Mouse (Mus musculus) forebrain, postnatal 0 days (tissue): ENCODE measurements at regions not wholly inside any gene's neighbourhood (a gene's known extent, or its start where the extent isn't known, plus 50 kb on each side); places are given as distances from the start of the nearest gene placed in this dataset.

Source experiments
- ATAC-seq: fragments of 200-750 bp; cut with Nextera tagmentation; 2 replicates; pipeline ENCODE4 v1.8.0; 2017; ENCODE audit warnings: mild to moderate bottlenecking, moderate library complexity
- DNase-seq: peaks from one replicate; pipeline ENCODE4 v3.0.0-alpha.2; 2015
- H3K27ac ChIP-seq: fragments of 300-500 bp; sonication (generic); 2 replicates; pipeline ENCODE4 v1.5.1; 2014; ENCODE audit warnings: low read depth, mild to moderate bottlenecking, antibody characterized with exemption, low read length, moderate library complexity, mixed read lengths
- H3K27me3 ChIP-seq: fragments of 300-500 bp; sonication (generic); 2 replicates; pipeline ENCODE4 v1.6.1; 2014; ENCODE audit warnings: mild to moderate bottlenecking, low read length, mixed read lengths; ENCODE audit not compliant: insufficient read depth
- H3K36me3 ChIP-seq: fragments of 300-500 bp; sonication (generic); 2 replicates; pipeline ENCODE4 v1.6.1; 2014; ENCODE audit warnings: mild to moderate bottlenecking, moderate library complexity; ENCODE audit not compliant: insufficient read depth
- H3K4me1 ChIP-seq: fragments of 300-500 bp; sonication (generic); 2 replicates; pipeline ENCODE4 v1.6.1; 2014; ENCODE audit warnings: antibody characterized with exemption; ENCODE audit not compliant: insufficient read depth
- H3K4me2 ChIP-seq: fragments of 300-500 bp; sonication (generic); 2 replicates; pipeline ENCODE4 v1.6.1; 2014; ENCODE audit warnings: low read depth, mild to moderate bottlenecking, moderate library complexity
- H3K4me3 ChIP-seq: fragments of 300-500 bp; sonication (generic); 2 replicates; pipeline ENCODE4 v1.5.1; 2014; ENCODE audit warnings: low read depth, low read length, mixed read lengths
- H3K9ac ChIP-seq: fragments of 300-500 bp; sonication (generic); 2 replicates; pipeline ENCODE4 v1.6.1; 2014; ENCODE audit warnings: mild to moderate bottlenecking
- H3K9me3 ChIP-seq: fragments of 300-500 bp; sonication (generic); 2 replicates; pipeline ENCODE4 v1.6.1; 2016; ENCODE audit warnings: low read length
- CTCF ChIP-seq: sonication (generic); IDR thresholded peaks from 2 replicates; pipeline ENCODE4 v1.5.1; 2016; ENCODE audit warnings: antibody characterized with exemption, control low read depth, low read depth
- WGBS: fragments of 180-500 bp; shearing (Covaris S2); extraction: QIAGEN DNeasy Blood & Tissue Kit; methylation state at CpG from one replicate; pipeline ENCODE4 v1.1.7; 2014; 5-methylcytosine and 5-hydroxymethylcytosine counted together

DNA sequence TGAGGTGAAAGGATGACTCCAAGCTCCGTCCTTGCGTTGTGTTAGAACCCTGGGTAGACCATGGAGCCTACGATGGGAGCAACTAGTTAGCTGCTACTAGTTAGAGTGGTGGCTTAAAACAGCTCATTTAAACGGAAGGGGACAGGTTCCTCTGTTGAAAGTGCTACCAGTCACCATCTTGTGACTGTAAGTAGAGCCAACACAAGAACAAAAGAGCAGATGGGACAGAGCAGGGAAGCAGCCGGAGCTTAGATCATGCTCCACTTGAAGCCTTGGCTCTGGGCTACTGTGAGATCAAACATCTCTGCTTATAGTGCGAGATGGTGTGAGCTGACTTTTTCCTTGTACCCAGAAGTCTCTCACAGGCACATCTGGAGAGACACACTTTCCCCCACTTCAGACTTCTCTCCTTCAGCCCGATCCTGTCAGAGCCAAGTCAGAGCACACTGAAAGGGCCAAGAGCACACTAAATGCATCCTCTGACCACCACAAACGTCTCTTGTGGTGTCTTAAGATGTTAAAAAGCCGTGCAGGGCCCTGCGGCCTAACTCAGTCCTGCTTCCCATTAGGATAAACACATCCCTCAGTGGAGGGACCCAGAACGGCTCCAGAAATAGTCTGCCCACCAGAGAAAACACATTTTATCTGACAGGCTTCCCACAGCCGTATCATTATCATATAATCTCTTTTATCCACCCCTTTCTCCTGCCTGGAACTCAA lies 156.7 kb downstream of the Cdc5l start:
- H3K36me3 ChIP-seq, result no peaks in the 10 kb centered on the region
- no peaks in the 10 kb centered on the region for H3K27me3 ChIP-seq
- H3K27ac ChIP-seq, result no peak overlapping the region
- peak; percentile 41 for DNase-seq
- WGBS, result 74% methylated on average over 12 of the region's 12 CpGs
- H3K9ac ChIP-seq, result no peak overlapping the region
- peaks cover 5% of the 10 kb centered on the region for H3K4me1 ChIP-seq
- TF ChIP-seq CTCF, result no peak
- no peaks in the 10 kb centered on the region for H3K9me3 ChIP-seq
- H3K4me3 ChIP-seq, result no peak overlapping the region
- ATAC-seq, result peak; percentile 71
- H3K4me2 ChIP-seq, result no peak overlapping the region

DNA sequence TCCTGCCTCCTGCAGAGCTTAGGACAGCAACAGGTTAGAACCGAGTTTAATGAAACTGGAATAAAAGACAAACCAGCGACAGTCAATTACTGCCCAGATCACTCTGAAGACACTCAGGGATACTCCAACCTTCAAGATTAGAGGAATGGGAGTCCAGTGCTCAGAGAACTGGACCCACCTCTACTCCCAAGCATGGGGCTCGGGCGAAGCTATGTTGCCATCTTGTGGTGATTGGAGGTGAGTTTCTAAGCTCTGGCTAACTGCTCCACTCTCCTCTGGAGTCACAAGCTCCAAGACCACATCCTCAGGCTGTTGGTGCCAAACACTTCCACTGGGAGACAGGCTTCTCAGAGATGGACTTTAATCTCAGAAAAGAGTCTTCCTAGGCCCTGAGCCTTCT lies 158.6 kb downstream of the Cdc5l start:
- 75% methylated on average over 4 of the region's 4 CpGs for WGBS
- no peak overlapping the region for H3K4me2 ChIP-seq

DNA sequence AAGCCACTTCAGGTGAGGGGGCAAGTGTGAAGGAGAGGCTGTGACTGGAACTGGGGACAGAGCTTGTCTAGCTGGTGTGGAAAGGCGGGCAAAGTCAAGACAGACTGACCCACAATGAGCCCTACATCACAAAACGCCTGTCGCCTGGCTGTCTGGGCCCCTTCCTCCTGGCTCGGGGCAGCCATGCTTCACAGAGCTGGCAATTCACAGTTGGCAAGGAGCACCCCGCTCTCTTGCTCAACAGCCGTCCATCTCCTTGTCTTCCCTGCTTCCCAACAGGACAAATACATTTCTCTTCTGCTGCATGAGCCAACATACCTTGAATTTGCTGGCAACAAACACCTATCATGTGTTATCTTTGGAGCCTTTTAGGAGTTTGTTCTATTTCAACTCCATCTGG lies 166.8 kb downstream of the Cdc5l start:
- WGBS, result 80% methylated on average over 6 of the region's 6 CpGs
- Histone ChIP-seq H3K27me3 (no peaks in the 10 kb centered on the region), H3K4me1 (no peaks in the 10 kb centered on the region), H3K9ac (no peak overlapping the region), H3K9me3 (0 out of 2 replicates have a peak, but pooled peaks cover 6% of the 10 kb centered on the region), H3K27ac (no peak overlapping the region), H3K36me3 (no peaks in the 10 kb centered on the region), H3K4me3 (no peak overlapping the region), H3K4me2 (no peak overlapping the region)
- no peak for TF ChIP-seq CTCF
- ATAC-seq, result no peak
- DNase-seq, result no peak

More for the DNA sequence above, 158.6 kb downstream of the Cdc5l start:
- peak; percentile 47 for TF ChIP-seq CTCF
- DNase-seq (no peak), ATAC-seq (no peak)
- Histone ChIP-seq H3K9me3 (0 out of 2 replicates have a peak, but pooled peaks cover 6% of the 10 kb centered on the region), H3K4me1 (peaks cover 5% of the 10 kb centered on the region), H3K9ac (no peak overlapping the region), H3K4me3 (no peak overlapping the region), H3K36me3 (no peaks in the 10 kb centered on the region), H3K27ac (no peak overlapping the region), H3K27me3 (no peaks in the 10 kb centered on the region)

DNA sequence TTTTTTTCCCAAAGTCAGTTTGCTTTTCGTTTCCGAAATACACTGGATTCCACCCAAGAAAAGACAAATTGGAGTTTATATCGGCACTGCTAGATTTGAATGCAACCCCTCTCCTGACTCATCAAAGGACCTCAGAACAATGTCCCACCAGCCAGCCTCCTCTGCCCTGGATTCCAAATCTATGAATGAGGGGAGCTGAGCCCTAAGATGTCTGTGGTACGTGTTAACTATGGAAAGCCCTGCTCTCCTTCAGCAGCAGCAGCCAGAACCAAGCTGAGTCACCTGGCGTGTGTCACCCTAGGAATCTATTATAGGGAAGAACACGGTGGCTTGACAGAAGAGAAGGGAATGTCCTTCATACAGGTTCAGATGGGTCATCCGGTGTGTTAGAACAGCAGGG lies 167.9 kb downstream of the Cdc5l start:
- Histone ChIP-seq H3K9ac (no peak overlapping the region), H3K4me3 (no peak overlapping the region), H3K36me3 (no peaks in the 10 kb centered on the region), H3K27ac (no peak overlapping the region), H3K4me1 (no peaks in the 10 kb centered on the region), H3K4me2 (no peak overlapping the region), H3K27me3 (no peaks in the 10 kb centered on the region), H3K9me3 (no peaks in the 10 kb centered on the region)
- TF ChIP-seq CTCF, result no peak
- DNase-seq, result no peak
- WGBS, result 56% methylated on average over 7 of the region's 7 CpGs
- ATAC-seq, result no peak

DNA sequence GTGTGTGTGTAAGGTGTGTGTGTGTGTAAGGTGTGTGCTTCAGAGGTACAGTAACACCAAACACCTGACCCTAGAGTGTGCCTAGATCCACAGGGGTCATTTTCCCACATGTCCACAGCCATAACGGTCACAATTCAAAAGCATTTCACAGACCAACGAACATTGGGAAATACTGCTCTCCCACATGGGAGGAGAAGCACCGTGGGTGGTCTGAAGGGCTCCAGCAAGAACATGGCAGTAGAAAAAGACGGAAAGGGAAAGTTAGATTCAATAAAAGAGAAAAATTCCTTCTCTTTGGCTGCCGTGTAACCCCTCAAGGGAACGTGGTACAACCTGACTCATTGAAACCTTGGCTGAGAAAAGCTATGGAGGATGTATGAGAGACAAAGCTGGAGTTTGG lies 169.1 kb downstream of the Cdc5l start:
- H3K4me3 ChIP-seq, result no peak overlapping the region
- TF ChIP-seq CTCF, result no peak
- no peak overlapping the region for H3K9ac ChIP-seq
- H3K36me3 ChIP-seq, result no peaks in the 10 kb centered on the region
- H3K4me2 ChIP-seq, result no peak overlapping the region
- 42% methylated on average over 6 of the region's 6 CpGs for WGBS
- no peaks in the 10 kb centered on the region for H3K9me3 ChIP-seq
- DNase-seq (no peak), ATAC-seq (no peak)
- no peaks in the 10 kb centered on the region for H3K4me1 ChIP-seq
- no peak overlapping the region for H3K27ac ChIP-seq
- no peaks in the 10 kb centered on the region for H3K27me3 ChIP-seq

DNA sequence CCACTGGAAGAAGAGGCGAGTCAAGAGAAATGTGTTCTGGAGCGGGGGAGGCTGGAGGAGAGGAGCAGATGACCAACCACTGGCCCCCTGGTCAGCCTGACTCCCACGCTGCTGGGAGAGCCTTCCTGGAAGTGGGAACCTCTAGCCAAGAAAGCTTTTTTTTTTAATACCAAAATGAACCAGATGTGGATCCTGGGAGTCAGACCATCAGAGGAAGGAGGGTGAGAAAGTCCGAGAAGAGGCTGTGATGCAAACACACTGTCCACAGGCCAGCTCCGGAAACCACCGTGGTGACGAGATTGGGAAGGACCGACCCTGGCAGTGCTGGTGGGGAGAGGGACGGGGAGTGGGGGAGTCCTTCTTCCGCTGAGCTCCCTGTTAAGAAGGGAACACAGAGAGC lies 173.1 kb downstream of the Cdc5l start:
- no peak for ATAC-seq
- no peak for TF ChIP-seq CTCF
- Histone ChIP-seq H3K9ac (no peak overlapping the region), H3K9me3 (no peaks in the 10 kb centered on the region), H3K36me3 (no peaks in the 10 kb centered on the region), H3K4me2 (no peak overlapping the region), H3K4me1 (no peaks in the 10 kb centered on the region), H3K27me3 (no peaks in the 10 kb centered on the region), H3K4me3 (no peak overlapping the region), H3K27ac (no peak overlapping the region)
- DNase-seq, result no peak
- WGBS, result 91% methylated on average over 10 of the region's 10 CpGs

DNA sequence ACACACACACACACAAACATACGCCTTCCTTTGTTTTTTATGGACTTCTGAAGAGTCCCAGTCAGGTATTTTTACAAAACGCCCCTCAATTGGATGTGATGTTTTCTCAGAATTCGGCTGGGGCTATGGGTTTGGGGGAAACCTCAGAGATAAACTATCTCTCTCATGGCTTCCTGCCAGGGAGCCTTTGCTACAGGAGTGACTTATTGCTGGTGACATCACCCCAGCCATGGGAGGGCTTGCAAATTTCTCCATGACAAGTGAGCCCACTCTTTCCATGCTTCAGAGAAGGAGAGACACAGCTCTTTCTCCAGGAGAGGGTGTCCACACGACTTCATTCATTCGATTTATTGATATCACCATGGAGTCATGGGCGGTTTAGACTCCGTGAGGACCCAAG lies 175.5 kb downstream of the Cdc5l start:
- DNase-seq, result no peak
- 86% methylated on average over 7 of the region's 7 CpGs for WGBS

More for the DNA sequence above, 175.5 kb downstream of the Cdc5l start:
- Histone ChIP-seq H3K4me2 (no peak overlapping the region), H3K9ac (no peak overlapping the region), H3K4me3 (no peak overlapping the region), H3K4me1 (no peaks in the 10 kb centered on the region), H3K36me3 (no peaks in the 10 kb centered on the region), H3K27me3 (no peaks in the 10 kb centered on the region), H3K27ac (no peak overlapping the region), H3K9me3 (no peaks in the 10 kb centered on the region)
- TF ChIP-seq CTCF, result no peak
- ATAC-seq, result no peak
